Mouse (Mus musculus) retina, embryonic 14.5 days (tissue): Measurements from ENCODE around the gene Fam13a.

Experiments
- DNase-seq: peaks from one replicate; pipeline ENCODE4 v3.0.0-alpha.2; 2015; ENCODE audit warnings: low spot score

Gene Fam13a

GRCm38 (mm10) chr6:58882271-58882670, 142.1 kb downstream of the Fam13a start:
- no peak for DNase-seq
